Mouse (Mus musculus) midbrain, embryonic 15.5 days (tissue): ENCODE results near the gene Avpr1b. TPM values are rescaled to one million over a fixed set of nuclear protein-coding genes. Genes with fewer than 3 reads are reported as not detected.

Experiments
- ATAC-seq: fragments of 200-750 bp; cut with Nextera tagmentation; replicated peaks from 2 replicates; pipeline ENCODE4 v1.8.0; 2017; ENCODE audit warnings: moderate TSS enrichment
- H3K27ac ChIP-seq: fragments of 300-500 bp; sonication (generic); 2 replicates; pipeline ENCODE4 v1.5.1; 2015; ENCODE audit warnings: mild to moderate bottlenecking, inconsistent platforms
- H3K27me3 ChIP-seq: fragments of 300-500 bp; sonication (generic); replicated peaks from 2 replicates; pipeline ENCODE4 v1.6.1; 2015; ENCODE audit warnings: inconsistent platforms
- H3K36me3 ChIP-seq: fragments of 300-500 bp; sonication (generic); replicated peaks from 2 replicates; pipeline ENCODE4 v1.6.1; 2015; ENCODE audit warnings: inconsistent platforms
- H3K4me1 ChIP-seq: fragments of 300-500 bp; sonication (generic); 2 replicates; pipeline ENCODE4 v1.6.1; 2015; ENCODE audit warnings: inconsistent platforms
- H3K4me2 ChIP-seq: fragments of 300-500 bp; sonication (generic); 2 replicates; pipeline ENCODE4 v1.6.1; 2015; ENCODE audit warnings: inconsistent platforms, mild to moderate bottlenecking, moderate library complexity
- H3K4me3 ChIP-seq: fragments of 300-500 bp; sonication (generic); 2 replicates; pipeline ENCODE4 v1.5.1; 2015; ENCODE audit warnings: mild to moderate bottlenecking, inconsistent platforms
- H3K9ac ChIP-seq: fragments of 300-500 bp; sonication (generic); 2 replicates; pipeline ENCODE4 v1.6.1; 2015; ENCODE audit warnings: mild to moderate bottlenecking, inconsistent platforms
- H3K9me3 ChIP-seq: fragments of 300-500 bp; sonication (generic); 2 replicates; pipeline ENCODE4 v1.6.1; 2016; ENCODE audit warnings: inconsistent platforms
- WGBS: fragments of 180-500 bp; shearing (Covaris S2); methylation state at CpG from one replicate; pipeline ENCODE4 v1.1.7; 2015; ENCODE audit warnings: mixed read lengths; 5-methylcytosine and 5-hydroxymethylcytosine counted together
- polyA plus RNA-seq: library from polyadenylated mRNA; unstranded; fragments of >200 nt; fragmentation: Nextera tagmentation; extraction: Ambion mirVana; gene quantifications from 2 replicates; pipeline ENCODE4 v1.2.1, GENCODE M21; 2015

The Avpr1b gene
- polyA plus RNA-seq, 1 experiment from 2014 or later: not detected

GRCm38 (mm10) chr1:131586836-131587235, 12.2 kb upstream of the Avpr1b start:
- no peaks in the 10 kb centered on the region for H3K36me3 ChIP-seq
- H3K4me1 ChIP-seq: no peaks in the 10 kb centered on the region
- H3K4me3 ChIP-seq: no peak overlapping the region
- no peak overlapping the region for H3K4me2 ChIP-seq
- no peak for ATAC-seq
- 81% methylated on average over 8 of the region's 8 CpGs for WGBS
- no peaks in the 10 kb centered on the region for H3K9me3 ChIP-seq
- H3K27me3 ChIP-seq: no peaks in the 10 kb centered on the region
- no peak overlapping the region for H3K27ac ChIP-seq
- no peak overlapping the region for H3K9ac ChIP-seq

GRCm38 (mm10) chr1:131600314-131600713, 1.3 kb downstream of the Avpr1b start:
- no peak overlapping the region for H3K9ac ChIP-seq

GRCm38 (mm10) chr1:131606719-131607118, 7.7 kb downstream of the Avpr1b start:
- no peak overlapping the region for H3K27ac ChIP-seq
- 88% methylated on average over 2 of the region's 2 CpGs for WGBS
- no peaks in the 10 kb centered on the region for H3K27me3 ChIP-seq
- H3K9ac ChIP-seq: no peak overlapping the region
- no peaks in the 10 kb centered on the region for H3K36me3 ChIP-seq
- ATAC-seq: no peak
- H3K9me3 ChIP-seq: no peaks in the 10 kb centered on the region
- H3K4me2 ChIP-seq: no peak overlapping the region
- H3K4me3 ChIP-seq: no peak overlapping the region
- H3K4me1 ChIP-seq: no peaks in the 10 kb centered on the region

More at GRCm38 (mm10) chr1:131600314-131600713, 1.3 kb downstream of the Avpr1b start:
- WGBS: 37% methylated on average over 11 of the region's 11 CpGs
- Histone ChIP-seq H3K4me2 (no peak overlapping the region), H3K4me1 (no peaks in the 10 kb centered on the region), H3K36me3 (no peaks in the 10 kb centered on the region), H3K9me3 (no peaks in the 10 kb centered on the region), H3K27ac (no peak overlapping the region), H3K27me3 (no peaks in the 10 kb centered on the region), H3K4me3 (no peak overlapping the region)
- ATAC-seq: no peak

GRCm38 (mm10) chr1:131612556-131613155, 13.6 kb downstream of the Avpr1b start:
- Histone ChIP-seq H3K4me2 (no peak overlapping the region), H3K27ac (no peak overlapping the region), H3K36me3 (no peaks in the 10 kb centered on the region), H3K4me3 (no peak overlapping the region), H3K27me3 (no peaks in the 10 kb centered on the region), H3K9me3 (no peaks in the 10 kb centered on the region), H3K4me1 (no peaks in the 10 kb centered on the region), H3K9ac (no peak overlapping the region)
- no peak for ATAC-seq
- WGBS: 61% methylated on average over 4 of the region's 4 CpGs

- no peak overlapping the region for H3K27ac ChIP-seq
- H3K4me2 ChIP-seq: no peak overlapping the region
- no peak overlapping the region for H3K4me3 ChIP-seq
- no peaks in the 10 kb centered on the region for H3K9me3 ChIP-seq
- H3K4me1 ChIP-seq: no peaks in the 10 kb centered on the region
- H3K9ac ChIP-seq: no peak overlapping the region
- no peak for ATAC-seq
- no peaks in the 10 kb centered on the region for H3K27me3 ChIP-seq
- no peaks in the 10 kb centered on the region for H3K36me3 ChIP-seq
- WGBS: 86% methylated on average over 16 of the region's 16 CpGs
These were observed 14.5 kb downstream of the Avpr1b start for GRCm38 (mm10) chr1:131613361-131614133.

GRCm38 (mm10) chr1:131614641-131615040, 15.6 kb downstream of the Avpr1b start:
- no peaks in the 10 kb centered on the region for H3K36me3 ChIP-seq
- no peak overlapping the region for H3K4me3 ChIP-seq
- no peak overlapping the region for H3K4me2 ChIP-seq
- no peaks in the 10 kb centered on the region for H3K27me3 ChIP-seq
- no peak overlapping the region for H3K9ac ChIP-seq
- WGBS: 87% methylated on average over 6 of the region's 6 CpGs
- ATAC-seq: no peak
- H3K27ac ChIP-seq: no peak overlapping the region
- H3K9me3 ChIP-seq: no peaks in the 10 kb centered on the region
- no peaks in the 10 kb centered on the region for H3K4me1 ChIP-seq

GRCm38 (mm10) chr1:131616131-131616530, 17.1 kb downstream of the Avpr1b start:
- Histone ChIP-seq H3K27me3 (no peaks in the 10 kb centered on the region), H3K27ac (no peak overlapping the region), H3K4me2 (no peak overlapping the region), H3K36me3 (no peaks in the 10 kb centered on the region), H3K9me3 (no peaks in the 10 kb centered on the region), H3K9ac (no peak overlapping the region), H3K4me3 (no peak overlapping the region), H3K4me1 (no peaks in the 10 kb centered on the region)
- no peak for ATAC-seq
- 74% methylated on average over 1 of the region's 1 CpGs for WGBS

GRCm38 (mm10) chr1:131616546-131617220, 17.6 kb downstream of the Avpr1b start:
- WGBS: 83% methylated on average over 5 of the region's 5 CpGs
- Histone ChIP-seq H3K9ac (no peak overlapping the region), H3K27me3 (no peaks in the 10 kb centered on the region), H3K4me3 (no peak overlapping the region), H3K4me1 (no peaks in the 10 kb centered on the region), H3K4me2 (no peak overlapping the region), H3K27ac (no peak overlapping the region), H3K36me3 (no peaks in the 10 kb centered on the region), H3K9me3 (no peaks in the 10 kb centered on the region)
- no peak for ATAC-seq

- Histone ChIP-seq H3K4me2 (no peak overlapping the region), H3K9me3 (no peaks in the 10 kb centered on the region), H3K4me3 (no peak overlapping the region), H3K4me1 (no peaks in the 10 kb centered on the region), H3K36me3 (no peaks in the 10 kb centered on the region), H3K9ac (no peak overlapping the region), H3K27ac (no peak overlapping the region), H3K27me3 (no peaks in the 10 kb centered on the region)
- ATAC-seq: no peak
- 74% methylated on average over 1 of the region's 1 CpGs for WGBS
These were observed 19.5 kb downstream of the Avpr1b start for GRCm38 (mm10) chr1:131618576-131618975.

- H3K4me3 ChIP-seq: no peak overlapping the region
- no peak for ATAC-seq
- no peaks in the 10 kb centered on the region for H3K36me3 ChIP-seq
- H3K9me3 ChIP-seq: no peaks in the 10 kb centered on the region
- WGBS: 93% methylated on average over 7 of the region's 7 CpGs
- no peaks in the 10 kb centered on the region for H3K4me1 ChIP-seq
- H3K4me2 ChIP-seq: no peak overlapping the region
- no peak overlapping the region for H3K9ac ChIP-seq
- no peaks in the 10 kb centered on the region for H3K27me3 ChIP-seq
- no peak overlapping the region for H3K27ac ChIP-seq
These were observed 20.3 kb downstream of the Avpr1b start for GRCm38 (mm10) chr1:131619348-131619747.

- Histone ChIP-seq H3K4me3 (no peak overlapping the region), H3K27ac (no peak overlapping the region), H3K27me3 (no peaks in the 10 kb centered on the region), H3K4me2 (no peak overlapping the region), H3K4me1 (no peaks in the 10 kb centered on the region), H3K36me3 (no peaks in the 10 kb centered on the region), H3K9ac (no peak overlapping the region), H3K9me3 (no peaks in the 10 kb centered on the region)
- ATAC-seq: no peak
- 90% methylated on average over 3 of the region's 3 CpGs for WGBS
These were observed 24.6 kb downstream of the Avpr1b start for GRCm38 (mm10) chr1:131623644-131624043.

- H3K27me3 ChIP-seq: no peaks in the 10 kb centered on the region
- H3K9me3 ChIP-seq: no peaks in the 10 kb centered on the region
- H3K4me2 ChIP-seq: no peak overlapping the region
- no peak for ATAC-seq
- no peak overlapping the region for H3K27ac ChIP-seq
- no peak overlapping the region for H3K4me3 ChIP-seq
- no peaks in the 10 kb centered on the region for H3K36me3 ChIP-seq
- 65% methylated on average over 3 of the region's 3 CpGs for WGBS
- H3K9ac ChIP-seq: no peak overlapping the region
- no peaks in the 10 kb centered on the region for H3K4me1 ChIP-seq
These were observed 25.3 kb downstream of the Avpr1b start for GRCm38 (mm10) chr1:131624175-131624835.
